Mouse (Mus musculus): Measurements from ENCODE around the gene Lsmem1.

Gene Lsmem1

DNA sequence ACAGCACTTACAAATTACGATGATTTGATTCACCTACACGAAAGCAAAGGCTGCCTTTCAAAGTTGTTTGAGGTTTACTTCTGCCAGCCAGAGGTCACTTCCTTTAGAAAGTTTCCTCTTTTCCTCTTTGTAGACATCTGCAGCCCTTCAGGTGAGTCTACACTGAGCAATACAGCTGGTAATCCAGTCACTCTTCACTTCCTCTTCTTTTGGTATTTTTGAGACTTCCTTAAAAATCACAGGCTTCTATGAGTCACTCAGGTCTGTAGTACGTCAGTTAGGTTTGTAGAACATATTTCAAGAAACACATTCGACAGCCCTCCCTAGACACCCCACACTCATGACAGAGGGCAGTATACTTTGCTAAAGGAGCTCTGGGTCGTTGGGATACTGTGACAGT, 58.6 kb downstream of the Lsmem1 start:
- DNase-seq (ENCODE audit: low spot score), result no peak

DNA sequence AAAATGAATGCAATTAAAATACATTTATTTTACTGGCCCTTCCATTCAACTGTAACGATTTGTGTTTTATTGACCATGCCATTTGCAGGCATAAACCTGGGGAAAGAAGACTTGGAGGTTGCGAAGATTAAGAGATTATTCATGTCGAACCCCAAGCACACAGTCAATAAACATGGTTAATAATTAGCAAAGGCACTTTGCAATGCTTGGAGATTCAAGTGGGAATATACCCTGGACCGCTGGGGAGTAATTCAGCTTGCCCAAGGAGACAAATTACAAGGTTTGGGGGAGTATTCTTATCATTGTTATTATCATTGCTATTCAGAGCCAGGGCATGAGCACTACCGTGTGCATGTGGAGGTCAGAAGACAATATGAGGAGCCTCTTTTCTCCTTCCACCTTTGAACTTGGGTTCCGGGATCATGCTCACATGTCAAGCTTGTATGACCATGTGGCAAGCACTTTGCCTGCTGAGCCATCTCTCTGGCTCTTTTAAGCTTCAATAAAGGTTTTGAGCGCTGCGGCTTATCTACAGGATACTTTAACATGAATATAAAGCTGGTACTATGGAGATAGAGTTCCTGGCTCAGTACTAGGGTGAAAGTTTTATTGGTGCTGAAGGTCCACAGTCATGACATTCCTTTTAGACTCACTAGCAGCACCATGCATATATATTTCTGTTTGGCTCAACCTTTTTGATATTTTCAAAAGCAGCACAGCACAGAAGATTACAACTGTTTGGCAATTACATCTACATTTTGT, 59.6 kb downstream of the Lsmem1 start:
- no peak for DNase-seq (ENCODE audit: low spot score)

GRCm38 (mm10) chr12:40134529-40134928, 64.8 kb downstream of the Lsmem1 start:
- DNase-seq (ENCODE audit: low spot score), result no peak

DNA sequence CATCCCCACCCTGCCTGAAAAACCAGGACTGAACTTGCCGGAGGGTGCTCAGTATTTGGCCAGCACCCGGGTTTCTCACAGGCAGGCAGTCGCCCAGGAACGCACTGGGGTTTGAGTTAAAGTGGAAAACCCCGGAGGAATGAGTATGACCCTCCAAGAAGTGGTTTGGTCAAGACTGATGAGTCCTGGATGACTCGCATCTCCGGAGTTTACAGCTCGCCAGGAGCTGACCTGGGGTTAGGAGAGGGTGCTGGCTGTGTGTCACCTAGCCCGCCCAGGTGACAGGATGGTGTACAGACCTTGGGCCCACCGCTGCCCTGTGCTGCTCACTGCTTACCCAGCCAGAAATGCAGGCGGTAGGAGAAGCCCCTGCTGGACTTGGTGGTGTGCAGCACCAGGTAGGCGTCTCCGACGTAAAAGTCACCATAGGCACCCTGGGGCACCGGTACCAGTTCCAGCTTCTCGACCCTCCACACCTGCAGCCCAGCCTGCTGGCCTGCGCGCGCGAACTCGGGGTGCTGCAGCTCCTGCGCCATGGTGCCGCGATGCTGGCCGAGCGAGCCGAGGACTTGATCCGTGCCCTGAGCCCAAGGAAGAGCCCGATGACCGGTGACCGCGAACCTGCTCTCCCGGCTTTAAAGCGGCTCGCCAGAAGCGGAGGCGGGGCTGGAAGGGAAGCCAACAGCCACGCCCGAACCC, 65.6 kb downstream of the Lsmem1 start, which contains the start of gene Scin:
Scin (minus strand) TSS at position 656 of the 699 bp plus-strand sequence.
- peak; percentile 23 for DNase-seq (ENCODE audit: low spot score)

DNA sequence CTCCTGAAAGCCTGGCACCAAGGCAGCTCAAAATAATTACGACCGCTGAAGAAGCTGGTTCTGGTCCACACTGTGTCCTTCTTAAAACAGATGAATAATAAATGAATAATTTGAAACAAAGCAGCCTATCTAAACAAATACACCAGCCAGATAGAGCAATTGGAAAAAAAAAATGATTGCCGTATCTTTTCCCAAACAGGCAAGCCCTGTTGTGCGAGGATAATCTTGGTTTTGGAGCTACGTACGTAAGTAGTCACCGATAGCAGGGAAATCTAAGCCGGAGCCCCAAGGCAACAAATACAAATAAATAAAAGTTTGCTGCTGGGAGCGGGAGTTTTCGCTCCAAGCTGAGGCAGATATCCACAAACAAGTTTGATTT, 66.1 kb downstream of the Lsmem1 start:
- no peak for DNase-seq (ENCODE audit: low spot score)

Data from urinary bladder, postnatal 25 days (tissue).